Mouse (Mus musculus) adrenal gland, postnatal 4 days (tissue): Measurements from ENCODE around the gene Mettl18. TPM values are rescaled to one million over a fixed set of nuclear protein-coding genes. Genes with fewer than 3 reads are reported as not detected.
"Not testable (repeated sequence)": the region's sequence is repeated elsewhere in the genome, so short reads cannot be mapped to it uniquely, and the experiment has no call there.

Experiments used
- DNase-seq, 2 experiments: peaks; one replicate each; pipeline ENCODE4 v3.0.0; 2021 to 2022; ENCODE audit warnings: low spot score in 2 of 2, mixed read lengths in 2 of 2
- long read RNA-seq, 2 experiments: library from polyadenylated mRNA; stranded (forward); transcript quantifications; one replicate each; pipeline ENCODE4 v2.0.0; 2021
- total RNA-seq, 2 experiments: library from RNA; stranded (reverse); gene quantifications; 2 replicates each; pipeline ENCODE4 v1.2.3; 2021

The Mettl18 gene
- 1 to 10 TPM; 5.9 to 6.6 TPM for total RNA-seq
- long read RNA-seq, experiment 1, partial matches to known transcripts = 0 of 6 reads
- long read RNA-seq, experiment 1, other reads (novel, unspliced or antisense) = 2 of 6 reads
- long read RNA-seq, experiment 2, transcript Mettl18-202 (2 exons, 1,419 nt) = major isoform, 5 of 7 reads
- long read RNA-seq, experiment 2, partial matches to known transcripts = 0 of 7 reads
- long read RNA-seq, experiment 2, other reads (novel, unspliced or antisense) = 0 of 7 reads

- DNase-seq = peak; percentile 74 to 80
These were observed at the start of gene Mettl18, which contains the start of gene BC055324 for GRCm38 (mm10) chr1:163994721-163995608. Gene Mettl18, plus strand, starts transcription at chr1:163994889. Gene BC055324, minus strand, starts transcription at chr1:163994796.

- no peak for DNase-seq
These were observed 41.3 kb upstream of the Mettl18 start for GRCm38 (mm10) chr1:163953396-163953795.

- DNase-seq = no peak
These were observed 36.7 kb upstream of the Mettl18 start for GRCm38 (mm10) chr1:163958036-163958435.

GRCm38 (mm10) chr1:163964008-163964689, 30.5 kb upstream of the Mettl18 start:
- no peak for DNase-seq

- no peak for DNase-seq
These were observed 20.2 kb upstream of the Mettl18 start for GRCm38 (mm10) chr1:163974471-163974870.

- DNase-seq = no peak
These were observed 19.6 kb upstream of the Mettl18 start for GRCm38 (mm10) chr1:163975088-163975487.

GRCm38 (mm10) chr1:163976515-163976914, 18.2 kb upstream of the Mettl18 start:
- no peak for DNase-seq

- no peak for DNase-seq
These were observed 2.3 kb upstream of the Mettl18 start for GRCm38 (mm10) chr1:163992371-163992770.

- no peak for DNase-seq
These were observed 442 bp upstream of the Mettl18 start for GRCm38 (mm10) chr1:163994173-163994720.

- DNase-seq = no peak
These were observed 872 bp downstream of the Mettl18 start for GRCm38 (mm10) chr1:163995609-163995913.

- DNase-seq = no peak
These were observed 7.3 kb downstream of the Mettl18 start for GRCm38 (mm10) chr1:164001831-164002452.

GRCm38 (mm10) chr1:164004311-164004710, 9.6 kb downstream of the Mettl18 start:
- DNase-seq = no peak

GRCm38 (mm10) chr1:164009235-164009634, 14.5 kb downstream of the Mettl18 start:
- no peak for DNase-seq

- no peak for DNase-seq
These were observed 19.9 kb downstream of the Mettl18 start for GRCm38 (mm10) chr1:164014616-164015015.

- DNase-seq = no peak
These were observed 23.7 kb downstream of the Mettl18 start for GRCm38 (mm10) chr1:164018221-164018896.

GRCm38 (mm10) chr1:164019789-164020188, 25.1 kb downstream of the Mettl18 start:
- DNase-seq = no peak

- not testable (repeated sequence) for DNase-seq
These were observed 26.1 kb downstream of the Mettl18 start for GRCm38 (mm10) chr1:164020746-164021145.

- DNase-seq = not testable (repeated sequence)
These were observed 27.4 kb downstream of the Mettl18 start for GRCm38 (mm10) chr1:164022106-164022505.

GRCm38 (mm10) chr1:164025685-164026084, 31.0 kb downstream of the Mettl18 start:
- DNase-seq = no peak

GRCm38 (mm10) chr1:164027416-164027815, 32.7 kb downstream of the Mettl18 start:
- DNase-seq = no peak
